Mouse (Mus musculus) midbrain, embryonic 15.5 days (tissue): ENCODE measurements around the gene Tescl. TPM values are rescaled to one million over a fixed set of nuclear protein-coding genes. Genes with fewer than 3 reads are reported as not detected.

Experiments
- ATAC-seq: fragments of 200-750 bp; cut with Nextera tagmentation; replicated peaks from 2 replicates; pipeline ENCODE4 v1.8.0; 2017; ENCODE audit warnings: moderate TSS enrichment
- H3K27ac ChIP-seq: fragments of 300-500 bp; sonication (generic); 2 replicates; pipeline ENCODE4 v1.5.1; 2015; ENCODE audit warnings: mild to moderate bottlenecking, inconsistent platforms
- H3K27me3 ChIP-seq: fragments of 300-500 bp; sonication (generic); replicated peaks from 2 replicates; pipeline ENCODE4 v1.6.1; 2015; ENCODE audit warnings: inconsistent platforms
- H3K36me3 ChIP-seq: fragments of 300-500 bp; sonication (generic); replicated peaks from 2 replicates; pipeline ENCODE4 v1.6.1; 2015; ENCODE audit warnings: inconsistent platforms
- H3K4me1 ChIP-seq: fragments of 300-500 bp; sonication (generic); 2 replicates; pipeline ENCODE4 v1.6.1; 2015; ENCODE audit warnings: inconsistent platforms
- H3K4me2 ChIP-seq: fragments of 300-500 bp; sonication (generic); 2 replicates; pipeline ENCODE4 v1.6.1; 2015; ENCODE audit warnings: inconsistent platforms, mild to moderate bottlenecking, moderate library complexity
- H3K4me3 ChIP-seq: fragments of 300-500 bp; sonication (generic); 2 replicates; pipeline ENCODE4 v1.5.1; 2015; ENCODE audit warnings: mild to moderate bottlenecking, inconsistent platforms
- H3K9ac ChIP-seq: fragments of 300-500 bp; sonication (generic); 2 replicates; pipeline ENCODE4 v1.6.1; 2015; ENCODE audit warnings: mild to moderate bottlenecking, inconsistent platforms
- H3K9me3 ChIP-seq: fragments of 300-500 bp; sonication (generic); 2 replicates; pipeline ENCODE4 v1.6.1; 2016; ENCODE audit warnings: inconsistent platforms
- WGBS: fragments of 180-500 bp; shearing (Covaris S2); methylation state at CpG from one replicate; pipeline ENCODE4 v1.1.7; 2015; ENCODE audit warnings: mixed read lengths; 5-methylcytosine and 5-hydroxymethylcytosine counted together
- microRNA-seq: library from miRNA; unstranded; fragments of <30 nt; microRNA quantifications from one replicate; pipeline ENCODE4, GENCODE M21; 2016
- polyA plus RNA-seq: library from polyadenylated mRNA; unstranded; fragments of >200 nt; fragmentation: Nextera tagmentation; extraction: Ambion mirVana; gene quantifications from 2 replicates; pipeline ENCODE4 v1.2.1, GENCODE M21; 2015

The Tescl gene
- polyA plus RNA-seq, 1 experiment from 2014 or later = 0.48 TPM

GRCm38 (mm10) chr7:24294763-24295162, 39.0 kb downstream of the Tescl start:
- no peaks in the 10 kb centered on the region for H3K9me3 ChIP-seq
- no peaks in the 10 kb centered on the region for H3K27me3 ChIP-seq
- no peak for ATAC-seq
- H3K27ac ChIP-seq = no peak overlapping the region
- no peak overlapping the region for H3K4me2 ChIP-seq
- no peak overlapping the region for H3K4me3 ChIP-seq
- WGBS = 94% methylated on average over 4 of the region's 4 CpGs
- H3K9ac ChIP-seq = no peak overlapping the region
- H3K36me3 ChIP-seq = peaks cover 54% of the 10 kb centered on the region
- H3K4me1 ChIP-seq = peaks cover 13% of the 10 kb centered on the region

- H3K9me3 ChIP-seq = no peaks in the 10 kb centered on the region
- no peak for ATAC-seq
- no peak overlapping the region for H3K4me2 ChIP-seq
- H3K4me1 ChIP-seq = peaks cover 9% of the 10 kb centered on the region
- no peak overlapping the region for H3K4me3 ChIP-seq
- H3K27me3 ChIP-seq = no peaks in the 10 kb centered on the region
- H3K27ac ChIP-seq = no peak overlapping the region
- peaks cover 61% of the 10 kb centered on the region for H3K36me3 ChIP-seq
- no peak overlapping the region for H3K9ac ChIP-seq
- 89% methylated on average over 12 of the region's 12 CpGs for WGBS
Observed at GRCm38 (mm10) chr7:24293061-24293851, 40.5 kb downstream of the Tescl start.

GRCm38 (mm10) chr7:24291387-24292090, 42.2 kb downstream of the Tescl start:
- Histone ChIP-seq H3K9ac (no peak overlapping the region), H3K4me2 (no peak overlapping the region), H3K4me3 (no peak overlapping the region), H3K27ac (no peak overlapping the region), H3K9me3 (no peaks in the 10 kb centered on the region), H3K36me3 (peaks cover 66% of the 10 kb centered on the region), H3K27me3 (no peaks in the 10 kb centered on the region), H3K4me1 (no peaks in the 10 kb centered on the region)
- no peak for ATAC-seq
- 93% methylated on average over 27 of the region's 27 CpGs for WGBS

GRCm38 (mm10) chr7:24290106-24290693, 43.5 kb downstream of the Tescl start:
- ATAC-seq = no peak
- H3K9ac ChIP-seq = no peak overlapping the region
- H3K36me3 ChIP-seq = peaks cover 53% of the 10 kb centered on the region
- H3K9me3 ChIP-seq = no peaks in the 10 kb centered on the region
- H3K4me1 ChIP-seq = no peaks in the 10 kb centered on the region
- H3K4me3 ChIP-seq = no peak overlapping the region
- WGBS = 97% methylated on average over 4 of the region's 4 CpGs
- no peak overlapping the region for H3K4me2 ChIP-seq
- no peak overlapping the region for H3K27ac ChIP-seq
- H3K27me3 ChIP-seq = no peaks in the 10 kb centered on the region

DNA sequence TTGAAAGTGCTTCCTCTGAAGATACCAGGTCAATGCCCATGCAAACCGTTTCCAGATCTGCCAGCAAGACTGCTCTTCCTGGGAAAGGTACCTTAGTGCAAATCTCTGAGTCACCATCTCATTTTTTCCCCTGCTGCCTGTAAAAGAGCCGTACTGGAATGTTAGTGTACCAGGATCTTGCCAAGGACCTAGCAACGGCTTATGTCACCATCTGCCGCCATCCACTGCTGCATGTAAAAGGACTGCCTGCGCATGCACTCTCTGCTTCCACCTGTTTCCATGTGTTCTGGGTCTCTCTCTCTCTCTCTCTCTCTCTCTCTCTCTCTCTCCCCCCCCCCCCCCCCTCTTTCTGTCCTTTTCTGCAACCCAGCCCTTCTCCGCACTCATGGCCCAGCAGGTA, 45.2 kb downstream of the Tescl start:
- H3K27me3 ChIP-seq = no peaks in the 10 kb centered on the region
- no peak overlapping the region for H3K27ac ChIP-seq
- H3K4me1 ChIP-seq = no peaks in the 10 kb centered on the region
- peaks cover 48% of the 10 kb centered on the region for H3K36me3 ChIP-seq
- no peak overlapping the region for H3K4me2 ChIP-seq
- ATAC-seq = no peak
- 89% methylated on average over 6 of the region's 6 CpGs for WGBS
- no peak overlapping the region for H3K4me3 ChIP-seq
- H3K9me3 ChIP-seq = no peaks in the 10 kb centered on the region
- H3K9ac ChIP-seq = no peak overlapping the region

DNA sequence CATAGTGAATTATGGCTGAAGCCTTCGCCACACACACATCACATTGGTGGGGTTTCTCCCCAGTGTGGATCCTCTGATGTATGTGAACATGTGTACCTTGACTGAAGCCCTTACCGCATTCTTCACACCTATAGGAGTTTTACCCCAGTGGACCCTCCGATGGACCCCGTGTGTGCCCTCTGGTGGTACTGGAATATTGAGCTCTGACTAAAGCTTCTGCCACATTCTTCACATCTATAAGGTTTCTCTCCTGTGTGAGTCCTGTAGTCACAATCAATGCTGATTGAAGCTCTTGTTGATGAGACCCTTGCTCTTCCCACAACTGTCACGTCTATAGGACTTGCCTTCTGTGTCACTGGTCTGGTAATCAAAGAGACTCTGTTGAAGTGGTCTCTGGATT, 46.1 kb downstream of the Tescl start:
- H3K9me3 ChIP-seq = no peaks in the 10 kb centered on the region
- no peak for ATAC-seq
- no peaks in the 10 kb centered on the region for H3K4me1 ChIP-seq
- H3K4me2 ChIP-seq = no peak overlapping the region
- no peak overlapping the region for H3K9ac ChIP-seq
- no peak overlapping the region for H3K27ac ChIP-seq
- peaks cover 42% of the 10 kb centered on the region for H3K36me3 ChIP-seq
- H3K27me3 ChIP-seq = no peaks in the 10 kb centered on the region
- WGBS = 83% methylated on average over 5 of the region's 5 CpGs
- H3K4me3 ChIP-seq = no peak overlapping the region

DNA sequence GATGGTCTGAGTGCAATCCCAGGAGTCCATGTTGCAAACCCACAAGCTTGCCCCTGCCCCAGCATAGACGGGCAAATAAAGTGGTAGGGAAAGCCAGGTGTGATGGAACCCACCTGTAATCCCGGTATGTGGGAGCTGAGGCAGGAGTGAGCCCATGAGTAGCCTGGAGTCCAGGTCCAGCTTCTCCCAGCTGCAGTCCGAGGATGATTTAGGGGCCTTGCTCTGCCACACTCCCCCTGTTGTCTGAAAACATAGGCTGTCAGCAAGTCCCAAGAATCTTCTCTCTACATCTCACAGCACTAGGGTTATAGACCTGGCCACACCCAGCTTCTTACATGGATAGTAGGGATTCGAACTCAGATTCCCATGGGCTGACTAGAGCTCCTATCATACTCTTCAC, 46.8 kb downstream of the Tescl start:
- H3K9me3 ChIP-seq = no peaks in the 10 kb centered on the region
- ATAC-seq = no peak
- no peak overlapping the region for H3K4me2 ChIP-seq
- no peaks in the 10 kb centered on the region for H3K4me1 ChIP-seq
- 83% methylated on average over 4 of the region's 4 CpGs for WGBS
- H3K4me3 ChIP-seq = no peak overlapping the region
- H3K36me3 ChIP-seq = peaks cover 34% of the 10 kb centered on the region
- no peak overlapping the region for H3K27ac ChIP-seq
- H3K9ac ChIP-seq = no peak overlapping the region
- no peaks in the 10 kb centered on the region for H3K27me3 ChIP-seq

DNA sequence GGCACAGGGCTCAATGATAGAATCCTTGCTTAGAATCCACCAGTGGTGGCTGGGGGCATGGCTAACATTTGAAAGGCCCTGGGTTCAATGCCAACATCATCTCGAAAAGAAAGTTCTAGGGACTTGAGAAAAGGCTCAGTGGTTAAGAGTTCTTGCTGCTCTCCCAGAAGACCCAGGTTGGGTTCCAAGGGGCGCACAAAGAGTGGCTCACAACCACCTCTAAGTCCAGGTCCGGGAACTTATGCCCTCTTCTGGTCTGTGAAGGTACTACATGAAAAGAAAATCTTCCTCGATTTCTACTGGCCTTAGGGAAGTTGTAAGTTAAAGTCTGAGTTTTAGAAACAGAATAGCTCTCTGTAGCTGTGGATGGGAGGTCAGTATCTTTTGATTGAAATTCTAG, 47.6 kb downstream of the Tescl start:
- 52% methylated on average over 4 of the region's 4 CpGs for WGBS
- H3K4me2 ChIP-seq = no peak overlapping the region
- ATAC-seq = no peak
- peaks cover 26% of the 10 kb centered on the region for H3K36me3 ChIP-seq
- H3K27me3 ChIP-seq = no peaks in the 10 kb centered on the region
- no peaks in the 10 kb centered on the region for H3K4me1 ChIP-seq
- no peak overlapping the region for H3K9ac ChIP-seq
- no peaks in the 10 kb centered on the region for H3K9me3 ChIP-seq
- no peak overlapping the region for H3K4me3 ChIP-seq
- H3K27ac ChIP-seq = no peak overlapping the region

Small RNA genes lying within 50 kb of the gene (microRNA-seq; reads per million reads assigned to microRNA genes)
- gene Gm27592 = not detected

Other genes starting within 250 kb of the Tescl start
- 11.3 TPM in 2 replicates for gene Zfp112, start 221.6 kb downstream of the Tescl start, polyA plus RNA-seq
- 26.1 and 26.3 TPM in 2 replicates for gene Zfp235, start 199.8 kb downstream of the Tescl start, polyA plus RNA-seq
- 5.6 and 5.7 TPM in 2 replicates for gene Zfp114, start 158.9 kb downstream of the Tescl start, polyA plus RNA-seq
- 5.4 and 6.9 TPM in 2 replicates for gene Zfp111, start 122.5 kb downstream of the Tescl start, polyA plus RNA-seq
- gene Zfp109, start 96.4 kb downstream of the Tescl start, polyA plus RNA-seq = 5.2 and 5.9 TPM in 2 replicates
- gene Zfp108, start 79.1 kb downstream of the Tescl start, polyA plus RNA-seq = 7.0 and 7.9 TPM in 2 replicates
- gene Zfp93, start 63.5 kb downstream of the Tescl start, polyA plus RNA-seq = 8.3 and 9.6 TPM in 2 replicates
- 47.2 and 48.6 TPM in 2 replicates for gene Zfp61, start 32.7 kb downstream of the Tescl start, polyA plus RNA-seq
- 23.6 and 24.5 TPM in 2 replicates for gene Zfp94, start 17.3 kb downstream of the Tescl start, polyA plus RNA-seq
- gene Lypd5, start 15.3 kb upstream of the Tescl start, polyA plus RNA-seq = not detected in 2 replicates
- 0.92 and 1.1 TPM in 2 replicates for gene Kcnn4, start 36.3 kb upstream of the Tescl start, polyA plus RNA-seq
- gene Smg9, start 65.7 kb upstream of the Tescl start, polyA plus RNA-seq = 38.4 and 40.3 TPM in 2 replicates
- gene Irgc1, start 118.4 kb upstream of the Tescl start, polyA plus RNA-seq = not detected in 2 replicates
- 1.6 and 1.9 TPM in 2 replicates for gene Plaur, start 128.5 kb upstream of the Tescl start, polyA plus RNA-seq
- 79.2 and 81.1 TPM in 2 replicates for gene Cadm4, start 148.1 kb upstream of the Tescl start, polyA plus RNA-seq
- 336 and 344 TPM in 2 replicates for gene Zfp428, start 173.1 kb upstream of the Tescl start, polyA plus RNA-seq
- gene AC161166.1, start 178.5 kb upstream of the Tescl start, polyA plus RNA-seq = 2.1 and 2.2 TPM in 2 replicates
- 31.8 and 33.2 TPM in 2 replicates for gene Irgq, start 196.8 kb upstream of the Tescl start, polyA plus RNA-seq
- not detected in 2 replicates for gene Pinlyp, start 212.2 kb upstream of the Tescl start, polyA plus RNA-seq
- gene Xrcc1, start 212.4 kb upstream of the Tescl start, polyA plus RNA-seq = 67.1 and 76.5 TPM in 2 replicates